Mouse (Mus musculus): ENCODE results near the gene Nckap5.

DNA sequence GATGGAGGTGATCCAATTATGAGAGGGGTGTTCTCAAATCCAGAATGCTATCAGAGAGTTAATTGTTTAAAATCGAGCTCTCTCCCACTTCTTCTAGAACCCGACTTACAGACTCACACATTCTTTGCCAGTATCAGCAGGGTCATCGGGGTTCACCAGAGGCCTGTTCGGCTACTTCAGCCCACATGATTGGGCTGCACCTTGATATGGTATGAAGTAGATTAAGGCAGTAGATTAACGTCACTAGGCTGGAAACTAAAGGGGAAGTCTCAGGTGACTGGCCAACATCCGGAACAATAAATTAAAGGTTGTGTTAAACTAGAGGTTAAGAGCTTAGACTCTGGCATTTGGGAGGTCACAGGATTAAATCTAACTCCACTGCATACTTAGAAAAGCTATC lies 8.4 kb downstream of the Nckap5 start:
- TF ChIP-seq POLR2A (IDR thresholded peaks at IDR 0.05; ENCODE audit: borderline replicate concordance, extremely low read depth, low read depth, low read length) = no peak
- no peak for TF ChIP-seq CTCF (IDR thresholded peaks at IDR 0.05; ENCODE audit: insufficient read depth, low read length)
